Mouse (Mus musculus): ENCODE results near the gene Kcnma1. TPM values are rescaled to one million over a fixed set of nuclear protein-coding genes. Genes with fewer than 3 reads are reported as not detected.

Gene Kcnma1
- polyA plus RNA-seq, 1 experiment from 2014 or later: not detected

GRCm38 (mm10) chr14:23290634-23291033, 723.7 kb downstream of the Kcnma1 start:
- Histone ChIP-seq H3K4me3 (ENCODE audit: inconsistent target) (no peak overlapping the region), H3K79me2 (ENCODE audit: inconsistent target) (no peaks in the 10 kb centered on the region), H3K27ac (no peak overlapping the region), H3K36me3 (ENCODE audit: inconsistent target) (no peaks in the 10 kb centered on the region)
- 93% methylated on average over 2 of the region's 2 CpGs for WGBS (ENCODE audit: missing documents)

- no peak overlapping the region for H3K4me3 ChIP-seq (ENCODE audit: inconsistent target)
- no peak overlapping the region for H3K27ac ChIP-seq
- WGBS (ENCODE audit: missing documents): 59% methylated on average over 4 of the region's 4 CpGs
- no peaks in the 10 kb centered on the region for H3K79me2 ChIP-seq (ENCODE audit: inconsistent target)
- H3K36me3 ChIP-seq (ENCODE audit: inconsistent target): no peaks in the 10 kb centered on the region
These were observed 747.6 kb downstream of the Kcnma1 start for GRCm38 (mm10) chr14:23266554-23267309.

DNA sequence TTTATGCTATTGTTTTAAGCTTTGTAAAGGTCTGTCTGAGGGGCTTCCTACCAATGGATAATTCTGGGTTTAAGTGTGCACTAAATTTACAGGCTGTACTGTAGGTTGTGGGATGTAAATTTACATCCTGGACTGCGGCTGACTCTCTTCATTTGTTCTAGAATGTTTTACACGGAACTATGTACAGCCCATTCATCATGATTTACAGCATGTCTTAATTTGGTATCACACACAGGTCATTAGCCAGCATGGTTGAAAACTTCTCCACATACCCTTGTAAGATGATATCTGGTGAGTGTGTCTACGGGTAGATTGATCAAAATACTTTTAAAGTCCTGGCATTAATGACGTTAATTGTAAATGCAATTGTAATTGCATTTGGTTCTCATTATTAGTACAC, 761.1 kb downstream of the Kcnma1 start:
- H3K79me2 ChIP-seq (ENCODE audit: inconsistent target): no peaks in the 10 kb centered on the region
- H3K36me3 ChIP-seq (ENCODE audit: inconsistent target): no peaks in the 10 kb centered on the region
- no peak overlapping the region for H3K27ac ChIP-seq
- H3K4me3 ChIP-seq (ENCODE audit: inconsistent target): no peak overlapping the region
- WGBS (ENCODE audit: missing documents): 81% methylated on average over 4 of the region's 4 CpGs

DNA sequence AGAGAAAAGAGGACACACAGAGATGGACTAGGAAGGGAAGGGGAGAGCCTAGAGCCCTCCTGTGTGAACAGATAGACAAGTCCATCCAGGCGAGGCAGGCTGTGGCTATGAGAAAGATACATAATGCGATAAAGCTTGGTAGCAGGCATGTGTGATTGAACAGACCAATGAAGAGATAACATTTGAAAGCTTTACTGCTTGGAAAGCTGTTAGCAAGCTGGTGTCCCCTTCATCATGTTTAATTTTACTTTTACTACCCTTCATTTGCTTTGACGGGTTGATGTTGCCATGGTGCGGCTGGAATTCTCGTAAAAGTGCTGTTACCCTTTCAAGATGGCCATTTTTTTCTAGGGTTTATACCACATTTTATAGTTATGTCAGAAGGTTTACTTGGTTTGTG, 769.8 kb downstream of the Kcnma1 start:
- WGBS (ENCODE audit: missing documents): 85% methylated on average over 5 of the region's 5 CpGs
- Histone ChIP-seq H3K4me3 (ENCODE audit: inconsistent target) (no peak overlapping the region), H3K36me3 (ENCODE audit: inconsistent target) (no peaks in the 10 kb centered on the region), H3K79me2 (ENCODE audit: inconsistent target) (no peaks in the 10 kb centered on the region), H3K27ac (no peak overlapping the region)

GRCm38 (mm10) chr14:23243857-23244256, 770.4 kb downstream of the Kcnma1 start:
- no peak overlapping the region for H3K4me3 ChIP-seq (ENCODE audit: inconsistent target)
- no peaks in the 10 kb centered on the region for H3K79me2 ChIP-seq (ENCODE audit: inconsistent target)
- H3K36me3 ChIP-seq (ENCODE audit: inconsistent target): no peaks in the 10 kb centered on the region
- no peak overlapping the region for H3K27ac ChIP-seq

Other genes with a start within 250 kb of the Kcnma1 start
- 0.34 to 0.41 TPM in 2 of 3 replicates, not detected in the other for gene Dlg5, start 231.4 kb upstream of the Kcnma1 start, polyA plus RNA-seq (2018)

Measured in macrophage (primary cell).